Mouse (Mus musculus) forebrain, embryonic 15.5 days (tissue): ENCODE results near the gene Sgpp2. TPM values are rescaled to one million over a fixed set of nuclear protein-coding genes. Genes with fewer than 3 reads are reported as not detected.
A peak's percentile ranks its signal among the peaks of the same experiment; 100 is the strongest.

Source experiments
- ATAC-seq: fragments of 200-750 bp; cut with Nextera tagmentation; replicated peaks from 2 replicates; pipeline ENCODE4 v1.8.0; 2017; ENCODE audit warnings: mild to moderate bottlenecking, moderate TSS enrichment, moderate library complexity
- H3K27ac ChIP-seq: fragments of 300-500 bp; sonication (generic); replicated peaks from 2 replicates; pipeline ENCODE4 v1.5.1; 2015; ENCODE audit warnings: mild to moderate bottlenecking, inconsistent platforms
- H3K27me3 ChIP-seq: fragments of 300-500 bp; sonication (generic); 2 replicates; pipeline ENCODE4 v1.6.1; 2015; ENCODE audit warnings: inconsistent platforms
- H3K36me3 ChIP-seq: fragments of 300-500 bp; sonication (generic); 2 replicates; pipeline ENCODE4 v1.6.1; 2015; ENCODE audit warnings: mild to moderate bottlenecking, inconsistent platforms
- H3K4me1 ChIP-seq: fragments of 300-500 bp; sonication (generic); 2 replicates; pipeline ENCODE4 v1.6.1; 2015; ENCODE audit warnings: inconsistent platforms
- H3K4me2 ChIP-seq: fragments of 300-500 bp; sonication (generic); replicated peaks from 2 replicates; pipeline ENCODE4 v1.6.1; 2015; ENCODE audit warnings: mild to moderate bottlenecking, inconsistent platforms
- H3K4me3 ChIP-seq: fragments of 300-500 bp; sonication (generic); 2 replicates; pipeline ENCODE4 v1.5.1; 2015; ENCODE audit warnings: mild to moderate bottlenecking, inconsistent platforms
- H3K9ac ChIP-seq: fragments of 300-500 bp; sonication (generic); replicated peaks from 2 replicates; pipeline ENCODE4 v1.6.1; 2015; ENCODE audit warnings: mild to moderate bottlenecking, inconsistent platforms
- H3K9me3 ChIP-seq: fragments of 300-500 bp; sonication (generic); 2 replicates; pipeline ENCODE4 v1.6.1; 2016; ENCODE audit warnings: inconsistent platforms
- WGBS: fragments of 180-500 bp; shearing (Covaris S2); methylation state at CpG from one replicate; pipeline ENCODE4 v1.1.7; 2015; ENCODE audit warnings: mixed read lengths; 5-methylcytosine and 5-hydroxymethylcytosine counted together
- polyA plus RNA-seq: library from polyadenylated mRNA; unstranded; fragments of >200 nt; fragmentation: Nextera tagmentation; extraction: Ambion mirVana; gene quantifications from 2 replicates; pipeline ENCODE4 v1.2.1, GENCODE M21; 2015

The Sgpp2 gene
- polyA plus RNA-seq, 1 experiment from 2014 or later = 0.70 TPM

DNA sequence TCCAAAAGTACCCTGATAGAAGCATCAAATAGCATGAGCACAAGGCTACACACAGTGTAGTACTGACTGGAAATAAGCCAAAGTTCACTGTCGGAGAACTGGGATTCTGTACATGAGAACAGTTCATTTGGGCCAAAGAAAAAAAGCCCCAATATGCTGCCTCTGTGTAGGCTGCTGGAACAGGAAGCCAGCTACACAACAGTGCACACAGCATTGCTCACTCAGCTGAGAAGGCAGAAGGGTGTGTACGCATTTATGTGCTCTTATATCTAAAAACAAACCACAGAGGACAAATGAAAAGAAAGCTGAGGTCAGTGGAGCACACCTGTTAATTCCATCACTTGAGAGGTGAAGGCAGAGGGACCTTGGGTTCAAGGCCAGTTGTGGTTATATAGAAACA lies 125.8 kb downstream of the Sgpp2 start:
- Histone ChIP-seq H3K27me3 (no peaks in the 10 kb centered on the region), H3K4me1 (no peaks in the 10 kb centered on the region), H3K27ac (no peak overlapping the region), H3K4me3 (no peak overlapping the region), H3K9ac (no peak overlapping the region), H3K36me3 (0 out of 2 replicates have a peak, but pooled peaks cover 4% of the 10 kb centered on the region), H3K9me3 (no peaks in the 10 kb centered on the region), H3K4me2 (no peak overlapping the region)
- ATAC-seq = no peak
- 69% methylated on average over 2 of the region's 2 CpGs for WGBS

DNA sequence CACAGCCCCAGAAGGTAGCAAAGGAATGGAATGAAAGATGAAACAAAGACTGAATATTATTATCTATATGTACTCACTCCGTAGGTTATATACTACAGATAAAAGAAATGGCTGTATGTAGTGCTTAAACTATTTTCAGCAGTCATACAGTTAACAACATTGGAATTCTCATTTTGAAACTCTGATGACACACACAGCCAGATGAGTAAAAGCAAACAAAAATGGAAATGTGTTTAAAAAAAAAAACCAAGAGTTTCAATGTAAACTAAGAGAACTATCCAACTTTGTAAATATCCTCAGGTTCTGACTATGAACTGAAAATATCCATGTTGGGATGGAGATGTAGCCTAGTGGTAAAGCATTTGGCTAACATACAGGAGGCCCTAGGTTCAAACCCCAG lies 126.3 kb downstream of the Sgpp2 start:
- Histone ChIP-seq H3K27me3 (no peaks in the 10 kb centered on the region), H3K36me3 (0 out of 2 replicates have a peak, but pooled peaks cover 4% of the 10 kb centered on the region), H3K9ac (no peak overlapping the region), H3K4me3 (no peak overlapping the region), H3K27ac (no peak overlapping the region), H3K4me2 (no peak overlapping the region), H3K4me1 (no peaks in the 10 kb centered on the region), H3K9me3 (no peaks in the 10 kb centered on the region)
- 98% methylated on average over 1 of the region's 1 CpGs for WGBS
- ATAC-seq = no peak

DNA sequence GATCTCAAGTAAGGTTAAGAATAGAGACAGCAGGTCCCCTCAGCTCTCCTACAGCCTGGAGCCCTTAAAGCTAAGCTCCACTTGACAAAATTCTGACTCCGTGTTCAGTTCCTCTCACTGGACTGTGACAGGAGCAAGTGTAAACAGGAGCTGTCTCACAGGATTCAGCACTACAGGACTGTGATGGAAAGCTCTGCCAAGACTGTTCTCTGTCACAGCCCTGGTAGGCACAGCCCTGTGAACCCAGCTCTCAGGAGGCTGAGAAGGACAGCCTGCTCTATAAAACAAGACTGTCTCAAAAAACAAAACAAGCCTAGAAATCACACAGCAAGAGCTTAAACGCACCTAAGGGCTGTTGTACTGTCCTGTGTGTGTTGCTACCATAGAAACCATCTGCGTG lies 127.0 kb downstream of the Sgpp2 start:
- Histone ChIP-seq H3K9ac (no peak overlapping the region), H3K9me3 (no peaks in the 10 kb centered on the region)
- 79% methylated on average over 3 of the region's 3 CpGs for WGBS

DNA sequence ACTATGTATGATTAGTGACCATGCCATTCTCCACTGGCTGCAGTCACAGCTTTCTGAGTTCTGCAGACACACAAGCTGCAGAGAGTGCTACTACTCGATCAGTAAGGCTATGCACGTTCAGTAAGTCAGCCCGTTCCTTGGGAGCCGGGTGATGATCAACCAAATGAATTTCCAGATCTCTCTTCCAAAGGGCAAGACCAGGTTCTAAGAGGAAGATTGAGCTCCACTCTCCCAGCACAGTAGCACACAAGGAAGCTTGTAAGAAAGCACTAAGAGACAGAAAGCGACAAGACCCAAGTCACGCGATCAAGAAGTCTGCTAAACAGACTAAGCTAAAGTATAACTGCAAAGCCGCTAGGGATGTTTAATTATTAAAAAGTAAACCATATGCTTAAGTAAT lies 130.6 kb downstream of the Sgpp2 start:
- 93% methylated on average over 8 of the region's 8 CpGs for WGBS

More for the DNA sequence above, 127.0 kb downstream of the Sgpp2 start:
- peaks cover 6% of the 10 kb centered on the region; the same call in 1 of the 2 replicates for H3K36me3 ChIP-seq
- ATAC-seq = no peak
- no peak overlapping the region for H3K27ac ChIP-seq
- no peaks in the 10 kb centered on the region for H3K27me3 ChIP-seq
- no peaks in the 10 kb centered on the region for H3K4me1 ChIP-seq
- no peak overlapping the region for H3K4me2 ChIP-seq
- no peak overlapping the region for H3K4me3 ChIP-seq

DNA sequence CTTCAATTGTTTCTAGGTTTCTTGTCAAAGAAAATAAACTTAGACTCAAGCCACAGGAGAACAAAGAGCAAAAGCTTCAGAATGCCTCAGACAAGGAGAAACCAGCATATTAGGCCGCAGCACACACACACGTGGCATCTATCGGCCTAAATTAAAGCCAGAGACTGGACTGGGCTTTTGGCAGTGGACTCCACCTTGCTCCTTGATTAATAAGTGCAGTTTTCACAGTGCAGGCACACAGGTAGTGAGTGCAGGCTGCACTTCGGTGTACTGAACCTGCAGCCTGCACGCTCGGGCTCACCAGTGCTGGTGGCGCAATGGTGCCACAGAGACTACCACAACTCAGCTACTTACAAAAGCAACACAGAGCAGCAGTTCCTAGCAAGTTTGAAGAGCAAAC lies 132.9 kb downstream of the Sgpp2 start:
- H3K4me1 ChIP-seq = no peaks in the 10 kb centered on the region
- H3K27me3 ChIP-seq = no peaks in the 10 kb centered on the region
- 95% methylated on average over 7 of the region's 7 CpGs for WGBS
- no peak overlapping the region for H3K4me2 ChIP-seq
- no peak overlapping the region for H3K27ac ChIP-seq
- H3K36me3 ChIP-seq = peaks cover 21% of the 10 kb centered on the region
- H3K9ac ChIP-seq = no peak overlapping the region
- H3K9me3 ChIP-seq = no peaks in the 10 kb centered on the region
- H3K4me3 ChIP-seq = no peak overlapping the region
- no peak for ATAC-seq

More for the DNA sequence above, 130.6 kb downstream of the Sgpp2 start:
- H3K27ac ChIP-seq = no peak overlapping the region
- H3K27me3 ChIP-seq = no peaks in the 10 kb centered on the region
- H3K4me3 ChIP-seq = no peak overlapping the region
- H3K36me3 ChIP-seq = peaks cover 21% of the 10 kb centered on the region
- no peak overlapping the region for H3K4me2 ChIP-seq
- no peak for ATAC-seq
- H3K9me3 ChIP-seq = no peaks in the 10 kb centered on the region
- H3K4me1 ChIP-seq = no peaks in the 10 kb centered on the region
- H3K9ac ChIP-seq = no peak overlapping the region

DNA sequence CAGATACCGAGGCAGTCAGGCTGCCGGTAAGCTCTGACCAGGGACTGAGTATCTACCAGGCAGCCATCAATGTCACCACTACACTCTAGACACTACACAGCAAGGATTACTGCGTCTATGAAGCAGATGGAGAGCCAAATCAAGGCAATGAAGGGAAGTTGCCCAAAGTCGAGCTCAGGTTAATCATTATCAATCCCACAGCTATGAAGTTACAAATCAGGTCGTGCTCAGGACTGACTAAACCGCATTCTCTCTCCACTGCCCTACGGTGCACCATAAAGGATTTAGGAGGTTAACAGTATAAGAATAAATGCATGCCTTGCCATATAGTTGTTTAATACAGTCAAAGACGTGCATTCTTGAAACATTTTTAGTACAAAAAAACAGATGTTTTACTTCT lies 136.1 kb downstream of the Sgpp2 start:
- H3K9ac ChIP-seq = no peak overlapping the region
- no peaks in the 10 kb centered on the region for H3K27me3 ChIP-seq
- H3K4me2 ChIP-seq = no peak overlapping the region
- H3K9me3 ChIP-seq = no peaks in the 10 kb centered on the region
- peaks cover 33% of the 10 kb centered on the region for H3K36me3 ChIP-seq
- 0 out of 2 replicates have a peak, but pooled peaks cover 4% of the 10 kb centered on the region for H3K4me1 ChIP-seq
- ATAC-seq = no peak
- H3K4me3 ChIP-seq = no peak overlapping the region
- 92% methylated on average over 8 of the region's 8 CpGs for WGBS
- H3K27ac ChIP-seq = no peak overlapping the region

DNA sequence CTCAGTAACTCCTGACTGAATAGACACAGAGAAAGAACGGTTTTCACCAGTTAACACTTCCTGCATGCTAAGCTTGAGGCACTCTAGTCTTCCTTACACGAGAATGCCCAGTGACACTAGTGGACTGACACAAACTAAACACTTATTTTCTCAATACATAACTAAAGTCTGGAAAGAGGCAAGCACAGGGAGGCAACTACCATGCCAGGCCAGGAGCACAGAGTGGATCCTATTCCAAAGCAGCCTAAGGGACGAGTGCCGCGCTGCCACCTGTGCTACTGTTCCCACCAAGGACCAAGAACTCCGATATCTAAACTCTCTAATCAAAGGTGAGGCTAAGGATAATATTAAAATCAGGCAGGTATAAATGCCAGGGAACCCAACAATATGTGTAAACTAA lies 136.6 kb downstream of the Sgpp2 start:
- no peak overlapping the region for H3K4me2 ChIP-seq
- H3K9me3 ChIP-seq = no peaks in the 10 kb centered on the region
- H3K9ac ChIP-seq = no peak overlapping the region
- no peak overlapping the region for H3K4me3 ChIP-seq
- ATAC-seq = no peak
- H3K27me3 ChIP-seq = no peaks in the 10 kb centered on the region
- H3K4me1 ChIP-seq = 0 out of 2 replicates have a peak, but pooled peaks cover 4% of the 10 kb centered on the region
- no peak overlapping the region for H3K27ac ChIP-seq
- WGBS = 94% methylated on average over 6 of the region's 6 CpGs
- peaks cover 34% of the 10 kb centered on the region for H3K36me3 ChIP-seq

DNA sequence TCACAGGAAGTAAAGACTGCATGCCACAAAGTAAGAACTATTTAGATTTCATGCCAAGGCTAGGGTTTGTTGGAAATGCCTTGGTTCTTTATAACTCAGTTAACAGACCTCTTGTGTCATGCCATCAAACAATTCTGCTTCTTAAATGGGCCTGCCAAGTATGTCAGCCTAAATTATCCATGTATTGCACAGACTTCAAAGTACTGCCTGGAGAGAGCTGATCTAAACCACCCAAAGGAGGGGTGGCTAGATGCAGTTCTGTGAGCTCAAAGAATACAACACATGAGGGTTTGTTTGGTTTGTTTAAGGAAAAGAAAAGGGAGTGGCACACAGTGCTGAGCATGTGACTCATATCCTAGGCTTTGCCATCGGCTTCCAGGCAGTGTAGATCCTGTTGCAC lies 137.9 kb downstream of the Sgpp2 start:
- H3K36me3 ChIP-seq = peaks cover 34% of the 10 kb centered on the region

DNA sequence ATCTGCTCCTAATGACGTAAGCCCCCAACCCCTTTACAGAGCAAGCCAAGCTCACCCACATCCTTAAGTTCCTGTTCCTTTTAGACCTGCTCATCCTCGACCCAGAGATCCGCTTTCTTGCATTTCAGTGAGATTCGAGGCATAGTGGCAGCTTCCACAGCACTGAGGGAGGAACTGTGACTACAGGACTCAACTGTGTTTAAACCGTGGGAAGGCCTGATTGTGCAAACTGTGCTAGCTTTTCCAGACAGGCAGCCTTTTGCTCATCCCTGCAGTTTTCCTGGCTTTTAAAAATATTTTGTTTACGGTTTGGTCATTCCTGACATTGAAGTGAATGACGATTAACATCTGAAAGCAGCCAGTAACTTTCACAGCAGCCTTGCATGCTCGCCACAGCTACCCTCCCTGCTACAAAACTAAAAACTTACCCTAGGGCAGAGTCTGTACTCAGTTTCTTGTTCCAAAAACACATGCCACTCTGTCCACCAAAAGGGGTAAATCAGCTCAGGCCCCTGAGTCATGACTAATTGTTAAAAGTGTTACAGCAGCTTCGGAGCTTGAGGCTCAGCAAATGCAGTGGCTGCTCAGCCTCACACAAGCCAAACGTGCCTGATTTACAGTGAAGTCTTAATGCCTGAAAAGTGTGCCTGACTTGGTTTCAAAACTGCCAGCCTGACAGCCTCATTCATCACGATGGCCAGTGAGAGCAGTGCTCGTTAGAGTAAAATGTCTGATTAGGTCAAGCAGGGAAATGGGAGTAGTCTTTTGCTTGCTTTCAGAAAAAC lies 141.1 kb downstream of the Sgpp2 start:
- WGBS = 52% methylated on average over 12 of the region's 12 CpGs
- H3K4me1 ChIP-seq = 0 out of 2 replicates have a peak, but pooled peaks cover 4% of the 10 kb centered on the region
- H3K36me3 ChIP-seq = peaks cover 35% of the 10 kb centered on the region
- no peaks in the 10 kb centered on the region for H3K27me3 ChIP-seq
- peak; percentile 55 for ATAC-seq
- H3K9me3 ChIP-seq = no peaks in the 10 kb centered on the region
- H3K9ac ChIP-seq = no peak overlapping the region
- no peak overlapping the region for H3K4me3 ChIP-seq
- H3K27ac ChIP-seq = no peak overlapping the region
- H3K4me2 ChIP-seq = no peak overlapping the region

More for the DNA sequence above, 137.9 kb downstream of the Sgpp2 start:
- no peaks in the 10 kb centered on the region for H3K9me3 ChIP-seq
- H3K4me2 ChIP-seq = no peak overlapping the region
- 0 out of 2 replicates have a peak, but pooled peaks cover 4% of the 10 kb centered on the region for H3K4me1 ChIP-seq
- ATAC-seq = peak; percentile 90
- no peak overlapping the region for H3K4me3 ChIP-seq
- H3K27me3 ChIP-seq = no peaks in the 10 kb centered on the region
- H3K27ac ChIP-seq = no peak overlapping the region
- WGBS = 33% methylated on average over 1 of the region's 1 CpGs
- no peak overlapping the region for H3K9ac ChIP-seq

DNA sequence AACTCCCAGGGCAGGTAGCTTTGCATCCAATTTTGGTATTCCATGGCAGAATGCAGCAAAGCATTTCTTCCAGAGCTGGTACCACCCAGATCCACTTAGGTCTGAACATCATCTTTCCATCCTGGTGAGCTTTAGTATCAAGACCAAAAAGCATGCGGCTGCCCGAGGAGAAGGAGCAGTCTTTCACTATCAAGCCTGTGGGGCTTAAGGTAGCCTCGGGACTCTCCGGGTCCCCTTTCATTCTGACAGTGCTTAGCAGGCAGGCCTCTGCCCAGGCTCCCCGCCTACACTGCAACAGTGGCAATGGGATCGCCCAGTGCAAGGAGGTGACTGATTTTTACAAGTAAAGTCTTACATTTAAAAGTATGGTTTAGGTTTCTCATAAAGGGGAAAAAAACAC lies 142.4 kb downstream of the Sgpp2 start:
- Histone ChIP-seq H3K9ac (0 out of 2 replicates have a peak overlapping the region, but pooled peaks have one; percentile 8), H3K4me3 (no peak overlapping the region), H3K27ac (no peak overlapping the region), H3K36me3 (peaks cover 38% of the 10 kb centered on the region), H3K4me2 (no peak overlapping the region), H3K9me3 (no peaks in the 10 kb centered on the region), H3K4me1 (0 out of 2 replicates have a peak, but pooled peaks cover 4% of the 10 kb centered on the region), H3K27me3 (no peaks in the 10 kb centered on the region)
- ATAC-seq = no peak
- WGBS = 84% methylated on average over 6 of the region's 6 CpGs

DNA sequence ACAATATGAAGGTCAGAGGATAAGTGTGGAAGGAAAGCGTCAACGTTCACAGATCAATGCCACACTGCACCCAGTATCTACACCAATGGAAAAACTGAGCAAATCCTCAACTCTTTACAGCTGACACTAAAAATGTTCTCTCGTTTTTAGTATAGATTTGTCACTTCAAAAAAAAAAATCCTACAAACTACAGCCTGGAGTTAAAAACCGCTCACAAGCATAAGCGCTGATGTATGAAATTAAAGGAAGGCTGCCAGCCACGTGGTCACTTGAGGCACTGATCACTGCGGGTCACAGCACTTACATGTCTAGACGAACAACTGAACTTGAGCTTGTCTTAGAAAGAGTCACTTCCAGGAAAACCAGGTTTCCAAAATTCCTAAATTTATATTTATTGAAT lies 143.7 kb downstream of the Sgpp2 start:
- Histone ChIP-seq H3K9me3 (no peaks in the 10 kb centered on the region), H3K4me3 (no peak overlapping the region), H3K36me3 (peaks cover 46% of the 10 kb centered on the region), H3K9ac (no peak overlapping the region), H3K4me1 (no peaks in the 10 kb centered on the region), H3K4me2 (no peak overlapping the region), H3K27me3 (no peaks in the 10 kb centered on the region), H3K27ac (no peak overlapping the region)
- 96% methylated on average over 8 of the region's 8 CpGs for WGBS
- ATAC-seq = no peak

DNA sequence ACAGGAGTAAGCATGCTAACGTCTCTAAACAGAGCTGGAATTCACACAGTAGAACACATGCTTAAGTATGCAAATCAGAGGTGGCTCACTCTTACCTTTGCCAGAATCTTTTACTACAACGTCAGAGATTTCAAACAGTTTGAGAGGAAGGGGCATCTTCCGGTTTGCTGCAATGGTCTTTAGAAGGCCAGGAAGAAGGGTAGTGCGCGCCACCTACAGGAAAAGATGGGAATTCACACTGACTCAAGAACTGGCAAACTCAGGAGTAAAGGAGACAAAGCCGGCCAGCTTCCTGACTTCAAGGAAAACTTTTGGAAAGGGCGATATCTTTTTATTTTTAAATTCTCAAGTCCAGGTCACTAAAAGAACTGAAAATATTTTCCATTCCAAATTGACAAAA lies 144.5 kb downstream of the Sgpp2 start:
- Histone ChIP-seq H3K4me1 (no peaks in the 10 kb centered on the region), H3K27ac (no peak overlapping the region), H3K9ac (no peak overlapping the region), H3K27me3 (no peaks in the 10 kb centered on the region), H3K36me3 (peaks cover 46% of the 10 kb centered on the region), H3K4me2 (no peak overlapping the region), H3K4me3 (no peak overlapping the region), H3K9me3 (no peaks in the 10 kb centered on the region)
- WGBS = 30% methylated on average over 7 of the region's 7 CpGs
- no peak; the same call in 1 of the 2 replicates for ATAC-seq
